Mouse (Mus musculus): ENCODE results near the gene Mpp3. TPM values are rescaled to one million over a fixed set of nuclear protein-coding genes. Genes with fewer than 3 reads are reported as not detected.
"Not testable (repeated sequence)": the region's sequence is repeated elsewhere in the genome, so short reads cannot be mapped to it uniquely, and the experiment has no call there.

Gene Mpp3
- polyA plus RNA-seq, 1 experiment, result 2.4 TPM

- Histone ChIP-seq H3K4me1 (ENCODE audit: control insufficient read depth, insufficient read depth, low read length) (peaks cover 13% of the 10 kb centered on the region), H3K4me3 (replicated peaks; ENCODE audit: extremely low read depth, low read depth, low read length) (no peak within 1 kb of the TSS)
- no peak for DNase-seq
- 80% methylated on average over 3 of the region's 3 CpGs for WGBS
- TF ChIP-seq CTCF (IDR thresholded peaks at IDR 0.05; ENCODE audit: insufficient read depth, low read length), result no peak
- no peak for TF ChIP-seq POLR2A (IDR thresholded peaks at IDR 0.05; ENCODE audit: borderline replicate concordance, extremely low read depth, low read depth, low read length)
Measured at GRCm38 (mm10) chr11:101986913-101987312, 41.3 kb downstream of the Mpp3 start, which contains the start of gene Dusp3. Gene Dusp3, minus strand, starts transcription at chr11:101987013.

GRCm38 (mm10) chr11:101985990-101986389 is 42.3 kb downstream of the Mpp3 start:
- TF ChIP-seq POLR2A (IDR thresholded peaks at IDR 0.05; ENCODE audit: borderline replicate concordance, extremely low read depth, low read depth, low read length), result no peak
- peak; percentile 96 for TF ChIP-seq CTCF (IDR thresholded peaks at IDR 0.05; ENCODE audit: insufficient read depth, low read length)
- peak; percentile 87 for DNase-seq
- Histone ChIP-seq H3K4me3 (replicated peaks; ENCODE audit: extremely low read depth, low read depth, low read length) (no peak overlapping the region), H3K4me1 (ENCODE audit: control insufficient read depth, insufficient read depth, low read length) (peaks cover 13% of the 10 kb centered on the region)
- WGBS, result 2% methylated on average over 10 of the region's 10 CpGs

GRCm38 (mm10) chr11:101985450-101985849 is 42.8 kb downstream of the Mpp3 start:
- H3K4me3 ChIP-seq (replicated peaks; ENCODE audit: extremely low read depth, low read depth, low read length); DNase-seq: not testable (repeated sequence)
- WGBS, result 33% methylated on average over 6 of the region's 6 CpGs
- H3K4me1 ChIP-seq (ENCODE audit: control insufficient read depth, insufficient read depth, low read length), result peaks cover 13% of the 10 kb centered on the region

GRCm38 (mm10) chr11:101984054-101985025 is 43.9 kb downstream of the Mpp3 start, which contains the start of gene Cfap97d1:
Gene Cfap97d1, plus strand, starts transcription at chr11:101984279.
- Histone ChIP-seq H3K4me1 (ENCODE audit: control insufficient read depth, insufficient read depth, low read length) (peaks cover 13% of the 10 kb centered on the region), H3K4me3 (replicated peaks; ENCODE audit: extremely low read depth, low read depth, low read length) (peak within 1 kb of the TSS; percentile 83)
- peak; percentile 94 for DNase-seq
- under 1% methylated on average over 71 of the region's 71 CpGs for WGBS
- TF ChIP-seq POLR2A (IDR thresholded peaks at IDR 0.05; ENCODE audit: borderline replicate concordance, extremely low read depth, low read depth, low read length), result peak; percentile 91
- TF ChIP-seq CTCF (IDR thresholded peaks at IDR 0.05; ENCODE audit: insufficient read depth, low read length), result no peak

GRCm38 (mm10) chr11:101983431-101983921 is 44.8 kb downstream of the Mpp3 start:
- TF ChIP-seq CTCF (IDR thresholded peaks at IDR 0.05; ENCODE audit: insufficient read depth, low read length), result no peak
- no peak for TF ChIP-seq POLR2A (IDR thresholded peaks at IDR 0.05; ENCODE audit: borderline replicate concordance, extremely low read depth, low read depth, low read length)
- WGBS, result 34% methylated on average over 10 of the region's 10 CpGs
- DNase-seq, result no peak
- Histone ChIP-seq H3K4me1 (ENCODE audit: control insufficient read depth, insufficient read depth, low read length) (peaks cover 13% of the 10 kb centered on the region), H3K4me3 (replicated peaks; ENCODE audit: extremely low read depth, low read depth, low read length) (peak overlapping the region; percentile 68)

- Histone ChIP-seq H3K4me3 (replicated peaks; ENCODE audit: extremely low read depth, low read depth, low read length) (peak overlapping the region; percentile 68), H3K4me1 (ENCODE audit: control insufficient read depth, insufficient read depth, low read length) (peaks cover 13% of the 10 kb centered on the region)
- 55% methylated on average over 6 of the region's 6 CpGs for WGBS
- DNase-seq, result no peak
- TF ChIP-seq POLR2A (IDR thresholded peaks at IDR 0.05; ENCODE audit: borderline replicate concordance, extremely low read depth, low read depth, low read length) (peak; percentile 46; the same call in 1 of the 2 replicates), CTCF (IDR thresholded peaks at IDR 0.05; ENCODE audit: insufficient read depth, low read length) (no peak)
Measured at GRCm38 (mm10) chr11:101982981-101983411, 45.3 kb downstream of the Mpp3 start.

- Histone ChIP-seq H3K4me1 (ENCODE audit: control insufficient read depth, insufficient read depth, low read length) (peaks cover 13% of the 10 kb centered on the region), H3K4me3 (replicated peaks; ENCODE audit: extremely low read depth, low read depth, low read length) (no peak overlapping the region)
- TF ChIP-seq POLR2A (IDR thresholded peaks at IDR 0.05; ENCODE audit: borderline replicate concordance, extremely low read depth, low read depth, low read length), result no peak
- TF ChIP-seq CTCF (IDR thresholded peaks at IDR 0.05; ENCODE audit: insufficient read depth, low read length), result no peak
- 46% methylated on average over 12 of the region's 12 CpGs for WGBS
- DNase-seq, result no peak
Measured at GRCm38 (mm10) chr11:101981850-101982249, 46.4 kb downstream of the Mpp3 start.

- H3K4me3 ChIP-seq (replicated peaks; ENCODE audit: extremely low read depth, low read depth, low read length), result no peak overlapping the region
- WGBS, result 87% methylated on average over 9 of the region's 9 CpGs
- TF ChIP-seq CTCF (IDR thresholded peaks at IDR 0.05; ENCODE audit: insufficient read depth, low read length) (no peak), POLR2A (IDR thresholded peaks at IDR 0.05; ENCODE audit: borderline replicate concordance, extremely low read depth, low read depth, low read length) (no peak)
- no peak for DNase-seq
- H3K4me1 ChIP-seq (ENCODE audit: control insufficient read depth, insufficient read depth, low read length), result peaks cover 13% of the 10 kb centered on the region
Measured at GRCm38 (mm10) chr11:101980603-101981157, 47.6 kb downstream of the Mpp3 start.

- TF ChIP-seq POLR2A (IDR thresholded peaks at IDR 0.05; ENCODE audit: borderline replicate concordance, extremely low read depth, low read depth, low read length) (no peak), CTCF (IDR thresholded peaks at IDR 0.05; ENCODE audit: insufficient read depth, low read length) (no peak)
- Histone ChIP-seq H3K4me3 (replicated peaks; ENCODE audit: extremely low read depth, low read depth, low read length) (no peak overlapping the region), H3K4me1 (ENCODE audit: control insufficient read depth, insufficient read depth, low read length) (peaks cover 13% of the 10 kb centered on the region)
- no peak for DNase-seq
- WGBS, result 94% methylated on average over 5 of the region's 5 CpGs
Measured at GRCm38 (mm10) chr11:101979140-101979539, 49.1 kb downstream of the Mpp3 start.
